Mouse (Mus musculus): ENCODE data around the gene Sptbn1.

DNA sequence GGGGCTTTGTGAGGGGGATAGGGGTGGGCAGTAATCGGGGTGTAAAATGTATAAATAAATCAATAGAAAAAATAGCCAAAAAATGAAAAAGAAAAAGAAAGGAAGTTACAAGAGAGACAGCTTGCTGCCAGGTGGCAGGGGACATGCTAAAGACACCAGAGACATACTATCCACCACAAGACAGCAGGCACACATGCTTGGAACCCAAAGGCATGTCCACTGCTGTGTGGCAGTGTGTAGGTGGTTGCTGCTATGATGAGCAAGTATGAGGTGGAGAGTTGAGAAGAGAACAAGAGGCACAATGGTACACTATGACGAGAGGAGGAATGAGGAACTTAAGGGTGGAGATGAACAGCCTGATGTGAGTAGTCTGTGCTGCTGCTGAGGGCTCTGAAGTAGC is 32.8 kb downstream of the Sptbn1 start:
- no peak for TF ChIP-seq POLR2A (IDR thresholded peaks at IDR 0.05; ENCODE audit: borderline replicate concordance, extremely low read depth, insufficient read depth, insufficient read length, poor library complexity, severe bottlenecking)
- TF ChIP-seq CTCF (IDR thresholded peaks at IDR 0.05; ENCODE audit: borderline replicate concordance, extremely low read depth, insufficient read depth, insufficient read length): no peak
